Mouse (Mus musculus) thymus, adult 2 months (tissue): ENCODE data around the gene Rgs8. TPM values are rescaled to one million over a fixed set of nuclear protein-coding genes. Genes with fewer than 3 reads are reported as not detected.

ENCODE experiments used
- DNase-seq: peaks from one replicate; pipeline ENCODE4 v3.0.0; 2021
- H3K27ac ChIP-seq: fragments of 200-500 bp; 2 replicates; pipeline ENCODE4 v1.5.1; 2012; ENCODE audit warnings: low read length, control low read depth; ENCODE audit not compliant: control insufficient read depth, insufficient read depth
- H3K27me3 ChIP-seq: fragments of 200-500 bp; 2 replicates; pipeline ENCODE4 v1.6.1; 2012; ENCODE audit warnings: mild to moderate bottlenecking, low read length, moderate library complexity, mixed read lengths; ENCODE audit not compliant: control insufficient read depth, insufficient read depth
- H3K36me3 ChIP-seq: fragments of 200-500 bp; 2 replicates; pipeline ENCODE4 v1.6.1; 2012; ENCODE audit warnings: mild to moderate bottlenecking, low read length, moderate library complexity; ENCODE audit not compliant: control insufficient read depth, insufficient read depth
- H3K4me1 ChIP-seq: fragments of 200-500 bp; replicated peaks from 2 replicates; pipeline ENCODE4 v1.6.1; 2012; ENCODE audit warnings: low read length; ENCODE audit not compliant: control insufficient read depth, insufficient read depth
- H3K4me3 ChIP-seq: fragments of 200-500 bp; 2 replicates; pipeline ENCODE4 v1.5.1; 2012; ENCODE audit warnings: mild to moderate bottlenecking, low read length, control low read depth, moderate library complexity; ENCODE audit not compliant: control insufficient read depth, insufficient read depth
- CTCF ChIP-seq: fragments of 200-500 bp; IDR thresholded peaks from 2 replicates; pipeline ENCODE4 v1.5.1; 2012; ENCODE audit warnings: mild to moderate bottlenecking, control low read depth, low read length, moderate library complexity, borderline replicate concordance; ENCODE audit not compliant: control insufficient read depth, poor library complexity, insufficient read depth; ENCODE audit errors: extremely low read depth
- POLR2A ChIP-seq: fragments of 200-500 bp; IDR thresholded peaks from 2 replicates; pipeline ENCODE4 v1.6.1; 2012; ENCODE audit warnings: mild to moderate bottlenecking, low read length, control low read depth, moderate library complexity; ENCODE audit not compliant: control insufficient read depth, poor library complexity, insufficient read depth; ENCODE audit errors: extremely low read depth
- WGBS: fragments of 180-500 bp; shearing (Covaris S2); methylation state at CpG from one replicate; pipeline ENCODE4 v1.1.7; 2018; 5-methylcytosine and 5-hydroxymethylcytosine counted together
- polyA plus RNA-seq: library from polyadenylated mRNA; depleted of rRNA; stranded (reverse); fragments of >200 nt; gene quantifications from 2 replicates; pipeline ENCODE4 v1.2.3, GENCODE M21; 2012; rRNA removed

Gene Rgs8
- polyA plus RNA-seq, 1 experiment: 0.20 TPM

DNA sequence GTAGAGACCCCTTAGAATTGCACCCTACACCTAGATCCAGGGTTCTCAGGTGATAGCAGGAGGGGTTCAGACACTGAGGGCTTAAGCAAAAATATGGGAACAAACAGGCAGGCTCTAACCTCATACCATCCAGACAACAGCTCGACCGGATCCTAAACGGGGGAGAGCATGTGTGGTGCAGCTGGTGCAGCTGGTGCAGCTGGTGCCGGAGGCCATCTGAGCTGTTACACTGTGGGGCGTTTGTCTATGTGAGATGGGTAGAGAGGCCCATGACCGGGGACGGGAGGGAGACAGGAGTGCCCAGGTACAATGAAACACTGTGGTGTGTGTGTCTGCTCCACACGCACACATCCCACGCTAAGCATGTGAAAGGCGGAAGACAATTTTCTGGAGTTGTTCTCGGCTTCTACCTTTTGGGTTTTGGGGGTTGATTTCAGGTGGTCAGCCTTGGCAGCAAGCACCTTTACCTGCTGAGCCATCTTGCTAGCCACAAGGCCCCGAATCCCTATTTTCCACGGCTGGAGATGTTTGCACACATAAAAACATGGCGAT, 93.4 kb downstream of the Rgs8 start:
- TF ChIP-seq POLR2A (no peak), CTCF (no peak)

DNA sequence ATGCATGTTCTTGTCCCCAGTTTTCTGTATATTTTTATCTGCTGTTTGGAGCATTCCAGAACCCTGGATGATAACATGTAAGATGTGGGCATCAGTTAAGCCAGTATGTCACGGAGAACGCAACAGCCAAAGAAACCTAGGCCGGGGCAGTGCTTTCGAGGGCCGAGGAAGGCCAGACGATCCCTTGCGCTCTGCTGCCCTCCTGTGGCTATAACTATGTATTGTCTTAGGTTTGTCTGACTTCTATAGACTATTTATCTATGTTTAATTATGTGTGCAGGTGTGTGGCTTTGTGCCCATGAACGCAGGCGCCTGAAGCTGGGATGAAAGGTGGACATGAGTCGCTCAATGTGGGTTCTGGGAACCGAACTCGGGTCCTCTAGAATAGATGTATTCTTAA, 93.9 kb downstream of the Rgs8 start:
- Histone ChIP-seq H3K36me3 (no peaks in the 10 kb centered on the region), H3K27me3 (no peaks in the 10 kb centered on the region), H3K4me1 (peaks cover 25% of the 10 kb centered on the region), H3K4me3 (no peak overlapping the region), H3K27ac (no peak overlapping the region)
- 4% methylated on average over 12 of the region's 12 CpGs for WGBS
- DNase-seq: peak; percentile 76
- TF ChIP-seq POLR2A: no peak
- TF ChIP-seq CTCF: peak; percentile 75

More for the DNA sequence above, 93.4 kb downstream of the Rgs8 start:
- Histone ChIP-seq H3K36me3 (no peaks in the 10 kb centered on the region), H3K4me3 (no peak overlapping the region), H3K27ac (no peak overlapping the region), H3K4me1 (peaks cover 25% of the 10 kb centered on the region), H3K27me3 (no peaks in the 10 kb centered on the region)
- 67% methylated on average over 14 of the region's 14 CpGs for WGBS
- peak; percentile 33 for DNase-seq

DNA sequence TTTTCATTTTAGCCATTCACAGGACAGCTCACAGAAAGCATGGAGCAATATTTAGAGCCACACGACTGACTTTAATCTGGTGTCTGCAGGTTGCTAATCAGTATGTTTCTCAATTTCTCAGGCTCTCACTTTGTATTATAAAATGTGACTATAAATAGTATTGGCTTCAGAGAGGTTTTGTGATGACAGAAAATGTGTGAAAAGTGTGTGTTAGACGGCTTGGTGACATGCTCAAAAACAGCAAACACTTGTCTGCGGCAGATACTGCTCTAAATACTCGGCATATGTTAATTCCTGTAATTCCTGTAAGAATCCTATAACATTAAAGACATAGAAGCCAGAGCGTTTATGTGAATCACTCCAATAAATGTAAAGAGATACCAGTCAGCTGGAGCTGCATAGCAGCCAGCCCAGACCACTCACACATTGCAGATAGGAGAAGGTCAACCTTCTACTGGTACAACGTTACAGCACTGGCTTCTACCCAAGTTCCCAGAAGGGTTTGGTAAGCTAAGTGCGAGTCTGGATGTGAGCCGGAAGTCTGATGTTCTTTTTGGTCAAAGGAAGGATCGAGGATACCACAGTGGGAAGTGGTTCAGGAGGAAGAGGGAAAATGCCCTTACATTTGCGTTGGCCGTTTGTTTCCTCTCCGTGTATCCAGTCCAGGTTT, 95.2 kb downstream of the Rgs8 start:
- TF ChIP-seq POLR2A (no peak), CTCF (no peak)
- no peak overlapping the region for H3K27ac ChIP-seq
- peaks cover 25% of the 10 kb centered on the region for H3K4me1 ChIP-seq
- 51% methylated on average over 12 of the region's 12 CpGs for WGBS
- DNase-seq: no peak
- no peaks in the 10 kb centered on the region for H3K36me3 ChIP-seq
- no peaks in the 10 kb centered on the region for H3K27me3 ChIP-seq
- H3K4me3 ChIP-seq: no peak overlapping the region

DNA sequence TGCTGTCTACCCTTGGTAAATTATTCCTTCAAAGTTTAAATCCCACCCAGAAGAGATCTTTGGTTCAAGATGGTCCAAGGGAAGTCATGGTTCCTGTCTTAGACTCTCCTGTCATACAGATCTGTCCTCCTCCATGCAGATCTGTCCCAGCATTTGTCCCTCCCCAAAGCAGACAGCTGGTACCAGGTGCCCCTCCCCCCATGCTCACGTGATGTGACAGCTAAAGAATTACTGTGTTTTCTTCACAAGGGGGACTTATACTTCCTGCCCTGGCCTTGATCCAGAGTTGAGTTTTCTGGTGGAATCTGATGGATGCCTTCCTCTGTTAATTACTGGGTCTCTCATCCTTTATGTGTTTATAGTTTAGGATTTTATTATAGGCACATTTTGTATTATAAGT, 95.7 kb downstream of the Rgs8 start:
- Histone ChIP-seq H3K27ac (no peak overlapping the region), H3K4me3 (no peak overlapping the region)
- TF ChIP-seq CTCF: no peak
- no peak for TF ChIP-seq POLR2A

DNA sequence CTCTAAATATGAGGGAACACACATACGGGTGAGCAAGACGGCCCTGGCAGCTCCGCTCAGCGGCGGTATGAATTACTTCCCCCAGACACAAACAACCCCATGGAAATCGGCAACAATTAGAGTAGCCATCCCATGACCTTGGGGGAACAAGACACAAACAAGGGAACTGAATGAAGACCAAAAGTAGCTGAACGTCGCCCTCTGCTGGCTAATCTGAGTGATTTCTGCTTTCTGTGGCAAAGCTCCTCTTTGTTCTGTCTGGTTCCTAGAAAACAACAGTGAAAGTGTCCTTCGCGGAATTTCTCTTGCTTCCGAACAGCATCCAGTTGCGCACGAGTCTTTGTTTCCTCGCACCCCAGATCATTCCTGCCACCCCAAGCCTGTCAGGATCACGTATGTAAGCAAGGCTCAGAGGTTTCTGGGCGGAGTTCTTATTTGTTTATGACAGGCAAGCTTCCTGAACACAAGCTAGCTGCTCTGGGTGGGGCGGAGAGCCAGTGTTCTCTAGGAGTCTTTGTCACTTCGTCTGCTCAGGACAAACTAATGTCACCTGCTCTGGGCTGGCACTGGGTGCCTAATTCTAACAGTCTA, 96.5 kb downstream of the Rgs8 start, which contains the start of gene Rnasel:
TSS of gene Rnasel (plus strand) at position 216 of the 591 bp plus-strand sequence.
- TF ChIP-seq POLR2A (no peak), CTCF (peak; percentile 43; the same call in 1 of the 2 replicates)
- peak; percentile 72 for DNase-seq

More for the DNA sequence above, 95.7 kb downstream of the Rgs8 start:
- H3K27me3 ChIP-seq: no peaks in the 10 kb centered on the region
- H3K4me1 ChIP-seq: peaks cover 28% of the 10 kb centered on the region
- H3K36me3 ChIP-seq: no peaks in the 10 kb centered on the region
- DNase-seq: peak; percentile 73
- 0% methylated on average over 1 of the region's 1 CpGs for WGBS

More for the DNA sequence above, 96.5 kb downstream of the Rgs8 start, which contains the start of gene Rnasel:
- Histone ChIP-seq H3K36me3 (no peaks in the 10 kb centered on the region), H3K27me3 (no peaks in the 10 kb centered on the region), H3K27ac (peak within 1 kb of the TSS; percentile 45; the same call in 1 of the 2 replicates), H3K4me1 (peaks cover 35% of the 10 kb centered on the region), H3K4me3 (peak within 1 kb of the TSS; percentile 59)
- under 1% methylated on average over 18 of the region's 18 CpGs for WGBS

Other genes with a start within 250 kb of the Rgs8 start
- 0.94 and 1.1 TPM in 2 replicates for gene Shcbp1l, start 227.9 kb upstream of the Rgs8 start, polyA plus RNA-seq
- 33.3 and 34.7 TPM in 2 replicates for gene Dhx9, start 165.4 kb upstream of the Rgs8 start, polyA plus RNA-seq
- gene Npl, start 103.0 kb upstream of the Rgs8 start, polyA plus RNA-seq: 3.6 and 4.1 TPM in 2 replicates
- gene Rgs16, start 87.3 kb downstream of the Rgs8 start, polyA plus RNA-seq: 2.8 and 3.1 TPM in 2 replicates
- gene Rnasel, start 96.4 kb downstream of the Rgs8 start, polyA plus RNA-seq: 11.8 and 12.3 TPM in 2 replicates
- gene Rgsl1, start 191.1 kb downstream of the Rgs8 start, polyA plus RNA-seq: 0.36 and 0.41 TPM in 2 replicates
- gene Teddm1b, start 221.3 kb downstream of the Rgs8 start, polyA plus RNA-seq: 0.19 and 0.26 TPM in 2 replicates
- gene Teddm1a, start 238.7 kb downstream of the Rgs8 start, polyA plus RNA-seq: not detected in 2 replicates
- 153 and 200 TPM in 2 replicates for gene Glul, start 246.9 kb downstream of the Rgs8 start, polyA plus RNA-seq
- gene Teddm2, start 247.2 kb downstream of the Rgs8 start, polyA plus RNA-seq: 0.57 and 0.93 TPM in 2 replicates